Mouse (Mus musculus): ENCODE measurements around the gene Mid1.
"Not testable (repeated sequence)": the region's sequence is repeated elsewhere in the genome, so short reads cannot be mapped to it uniquely, and the experiment has no call there.

GRCm38 (mm10) chrX:170019954-170020689, 335.1 kb downstream of the Mid1 start:
- TF ChIP-seq CTCF (IDR thresholded peaks at IDR 0.05; ENCODE audit: control insufficient read depth, insufficient read depth, insufficient read length); MYOG (IDR thresholded peaks at IDR 0.05; ENCODE audit: control insufficient read depth, extremely low read depth, insufficient read length); MAX (IDR thresholded peaks at IDR 0.05); MYOD1 (IDR thresholded peaks at IDR 0.05; ENCODE audit: control insufficient read depth, insufficient read length, low read depth); CEBPB (IDR thresholded peaks at IDR 0.05; ENCODE audit: low read depth); USF1 (IDR thresholded peaks at IDR 0.05; ENCODE audit: low read depth); FOSL1 (IDR thresholded peaks at IDR 0.05; ENCODE audit: insufficient read depth, low read length, poor library complexity, severe bottlenecking): not testable (repeated sequence)

All from C2C12 (cell line).